Mouse (Mus musculus) heart, embryonic 12.5 days (tissue): ENCODE results near the gene Tor1b. TPM values are rescaled to one million over a fixed set of nuclear protein-coding genes. Genes with fewer than 3 reads are reported as not detected.
"Not testable (repeated sequence)": the region's sequence is repeated elsewhere in the genome, so short reads cannot be mapped to it uniquely, and the experiment has no call there.

Experiments
- ATAC-seq: fragments of 200-750 bp; cut with Nextera tagmentation; 2 replicates; pipeline ENCODE4 v1.8.0; 2017; ENCODE audit warnings: moderate TSS enrichment, moderate library complexity; ENCODE audit not compliant: insufficient number of reproducible peaks, low FRiP score
- H3K27ac ChIP-seq: fragments of 300-500 bp; sonication (generic); 2 replicates; pipeline ENCODE4 v1.5.1; 2016; ENCODE audit warnings: mild to moderate bottlenecking, moderate library complexity; ENCODE audit not compliant: poor library complexity, severe bottlenecking
- H3K27me3 ChIP-seq: fragments of 300-500 bp; sonication (generic); replicated peaks from 2 replicates; pipeline ENCODE4 v1.6.1; 2016; ENCODE audit warnings: mild to moderate bottlenecking, moderate library complexity
- H3K36me3 ChIP-seq: fragments of 300-500 bp; sonication (generic); 2 replicates; pipeline ENCODE4 v1.6.1; 2016; ENCODE audit warnings: mild to moderate bottlenecking, moderate library complexity
- H3K4me1 ChIP-seq: fragments of 300-500 bp; sonication (generic); replicated peaks from 2 replicates; pipeline ENCODE4 v1.6.1; 2016; ENCODE audit warnings: mild to moderate bottlenecking
- H3K4me2 ChIP-seq: fragments of 300-500 bp; sonication (generic); 2 replicates; pipeline ENCODE4 v1.6.1; 2016; ENCODE audit warnings: mild to moderate bottlenecking, moderate library complexity
- H3K4me3 ChIP-seq: fragments of 300-500 bp; sonication (generic); 2 replicates; pipeline ENCODE4 v1.5.1; 2016; ENCODE audit warnings: mild to moderate bottlenecking
- H3K9ac ChIP-seq: fragments of 300-500 bp; sonication (generic); 2 replicates; pipeline ENCODE4 v1.6.1; 2016; ENCODE audit warnings: mild to moderate bottlenecking, moderate library complexity
- H3K9me3 ChIP-seq: fragments of 300-500 bp; sonication (generic); replicated peaks from 2 replicates; pipeline ENCODE4 v1.6.1; 2016; ENCODE audit warnings: mild to moderate bottlenecking, moderate library complexity
- WGBS: fragments of 180-500 bp; shearing (Covaris S2); methylation state at CpG from one replicate; pipeline ENCODE4 v1.1.7; 2016; 5-methylcytosine and 5-hydroxymethylcytosine counted together
- polyA plus RNA-seq: library from polyadenylated mRNA; unstranded; fragments of >200 nt; fragmentation: Nextera tagmentation; extraction: Ambion mirVana; gene quantifications from 2 replicates; pipeline ENCODE4 v1.2.1, GENCODE M21; 2016

Gene Tor1b
- polyA plus RNA-seq, 1 experiment from 2014 or later, result 25.8 TPM

- Histone ChIP-seq H3K4me2 (no peak overlapping the region), H3K4me1 (peaks cover 15% of the 10 kb centered on the region), H3K9ac (no peak overlapping the region), H3K27ac (no peak overlapping the region), H3K36me3 (no peaks in the 10 kb centered on the region), H3K27me3 (no peaks in the 10 kb centered on the region), H3K9me3 (no peaks in the 10 kb centered on the region), H3K4me3 (no peak overlapping the region)
- no peak for ATAC-seq
- WGBS, result 71% methylated on average over 6 of the region's 6 CpGs
Observed at GRCm38 (mm10) chr2:30933032-30933431, 19.7 kb upstream of the Tor1b start.

DNA sequence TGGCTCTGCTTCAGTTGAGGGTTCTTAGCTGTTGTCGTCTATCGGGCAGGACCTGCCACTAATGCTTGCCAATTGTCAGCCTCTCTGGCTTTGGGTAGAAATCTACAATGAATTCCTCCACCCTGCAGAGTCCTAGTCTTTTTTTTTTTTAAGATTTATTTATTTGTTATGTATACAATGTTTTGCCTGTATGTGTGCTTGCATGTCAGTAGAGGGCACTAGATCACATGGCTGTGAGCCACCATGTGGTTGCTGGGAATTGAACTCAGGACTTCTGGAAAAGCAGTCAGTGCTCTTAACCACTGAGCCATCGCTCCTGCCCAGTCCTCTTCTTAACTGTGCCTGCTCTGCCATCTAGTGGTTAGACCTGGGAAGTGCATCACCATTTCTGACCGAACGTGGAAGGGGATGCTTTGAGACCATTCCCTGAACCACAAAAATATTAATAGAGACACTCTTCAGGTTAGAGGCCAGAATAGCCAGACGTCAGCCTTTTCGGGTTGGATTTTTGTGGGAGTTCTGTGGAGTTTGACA lies 18.8 kb upstream of the Tor1b start:
- no peak overlapping the region for H3K4me3 ChIP-seq
- H3K4me1 ChIP-seq, result peaks cover 10% of the 10 kb centered on the region
- no peak overlapping the region for H3K27ac ChIP-seq
- H3K36me3 ChIP-seq, result no peaks in the 10 kb centered on the region
- H3K9me3 ChIP-seq, result no peaks in the 10 kb centered on the region
- ATAC-seq, result no peak
- WGBS, result 18% methylated on average over 7 of the region's 7 CpGs
- no peaks in the 10 kb centered on the region for H3K27me3 ChIP-seq
- H3K4me2 ChIP-seq, result no peak overlapping the region
- no peak overlapping the region for H3K9ac ChIP-seq

DNA sequence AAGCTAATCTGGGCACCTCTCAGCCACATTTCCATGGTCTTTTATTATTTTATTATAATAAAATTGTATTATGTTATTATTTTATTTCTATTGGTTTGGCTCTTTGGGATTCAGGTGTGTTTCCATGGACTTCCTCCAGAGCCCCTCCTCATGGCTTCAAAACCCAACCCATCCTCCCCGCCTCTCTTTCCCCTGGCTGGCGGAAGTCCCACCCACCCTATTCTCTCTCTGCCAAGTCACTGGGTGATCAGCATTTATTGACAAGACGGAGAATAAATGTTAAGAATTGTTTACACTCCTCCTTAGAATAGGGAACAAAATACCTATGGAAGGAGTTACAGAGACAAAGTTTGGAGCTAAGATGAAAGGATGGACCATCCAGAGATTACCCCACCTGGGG lies 16.0 kb upstream of the Tor1b start:
- Histone ChIP-seq H3K36me3 (no peaks in the 10 kb centered on the region), H3K9me3 (no peaks in the 10 kb centered on the region), H3K9ac (no peak overlapping the region), H3K4me1 (no peaks in the 10 kb centered on the region), H3K27ac (no peak overlapping the region), H3K4me2 (no peak overlapping the region), H3K4me3 (no peak overlapping the region), H3K27me3 (no peaks in the 10 kb centered on the region)
- WGBS, result 74% methylated on average over 3 of the region's 3 CpGs
- no peak for ATAC-seq

DNA sequence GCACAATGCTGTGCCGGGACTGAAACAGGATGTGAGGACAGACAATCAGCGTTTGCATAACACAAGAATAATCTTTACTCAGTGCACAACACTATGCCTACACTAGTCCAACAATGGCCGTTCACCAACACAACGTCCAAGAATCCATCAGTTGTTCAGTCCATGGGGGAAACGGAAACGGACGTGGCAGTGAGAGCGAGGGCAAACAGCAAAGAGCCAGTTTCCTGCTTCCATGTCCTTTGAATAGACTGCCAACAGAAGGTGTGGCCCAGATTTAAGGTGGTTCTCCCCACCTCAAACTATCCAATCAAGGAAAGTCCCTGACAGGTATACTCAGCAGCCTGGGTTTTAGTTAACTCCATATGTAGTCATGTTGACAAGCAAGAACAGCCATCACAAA lies 15.0 kb upstream of the Tor1b start:
- H3K9me3 ChIP-seq, result no peaks in the 10 kb centered on the region
- no peak for ATAC-seq
- H3K4me2 ChIP-seq, result no peak overlapping the region
- WGBS, result 65% methylated on average over 8 of the region's 8 CpGs
- no peaks in the 10 kb centered on the region for H3K36me3 ChIP-seq
- H3K27me3 ChIP-seq, result no peaks in the 10 kb centered on the region
- no peak overlapping the region for H3K9ac ChIP-seq
- H3K27ac ChIP-seq, result no peak overlapping the region
- H3K4me3 ChIP-seq, result no peak overlapping the region
- 0 out of 2 replicates have a peak, but pooled peaks cover 3% of the 10 kb centered on the region for H3K4me1 ChIP-seq

DNA sequence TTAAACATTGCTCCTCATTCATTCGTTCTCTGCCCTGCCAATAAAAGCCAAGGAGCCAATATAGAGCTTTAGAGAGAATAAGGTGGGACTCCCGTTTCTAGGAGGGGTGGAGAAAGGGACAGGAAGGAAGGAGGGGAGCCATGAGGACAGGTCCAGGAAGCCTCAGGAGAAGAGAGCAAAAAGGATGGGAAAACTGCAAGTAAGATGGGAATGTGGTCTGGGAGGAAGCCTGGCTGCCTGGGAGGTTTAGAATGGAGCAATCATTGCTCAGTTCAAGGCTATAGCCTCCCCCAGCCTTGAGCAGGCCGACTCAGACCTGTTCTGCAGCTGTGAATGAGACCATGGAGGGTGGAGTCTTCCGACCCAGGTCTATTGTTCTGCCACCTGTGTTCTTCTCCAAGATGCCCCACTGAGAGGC lies 14.2 kb upstream of the Tor1b start:
- H3K4me2 ChIP-seq, result no peak overlapping the region
- WGBS, result 44% methylated on average over 4 of the region's 4 CpGs

DNA sequence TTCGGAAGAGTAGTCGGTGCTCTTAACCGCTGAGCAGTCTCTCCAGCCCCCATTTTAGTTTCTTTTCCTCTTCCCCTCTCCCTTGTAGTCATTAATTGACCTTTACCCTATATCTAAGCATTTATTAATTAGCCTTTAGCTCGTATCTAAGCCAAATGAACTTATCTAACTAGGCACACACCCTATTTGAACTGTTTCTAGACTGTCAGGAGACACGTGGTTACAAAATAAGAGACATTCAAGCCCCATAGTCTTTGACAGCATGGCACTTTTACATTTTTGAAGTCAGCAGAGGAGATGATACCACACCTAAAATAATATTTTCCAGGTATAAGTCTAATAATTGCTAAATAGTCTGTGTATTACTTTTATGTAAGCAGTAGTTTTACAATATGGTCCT lies 11.2 kb upstream of the Tor1b start:
- Histone ChIP-seq H3K27me3 (no peaks in the 10 kb centered on the region), H3K4me3 (no peak overlapping the region), H3K9me3 (no peaks in the 10 kb centered on the region), H3K9ac (no peak overlapping the region), H3K4me1 (0 out of 2 replicates have a peak, but pooled peaks cover 3% of the 10 kb centered on the region), H3K36me3 (no peaks in the 10 kb centered on the region), H3K27ac (no peak overlapping the region), H3K4me2 (no peak overlapping the region)
- WGBS, result 86% methylated on average over 5 of the region's 5 CpGs
- ATAC-seq, result no peak

More for the DNA sequence above, 14.2 kb upstream of the Tor1b start:
- Histone ChIP-seq H3K27me3 (no peaks in the 10 kb centered on the region), H3K36me3 (no peaks in the 10 kb centered on the region), H3K4me3 (no peak overlapping the region), H3K9ac (no peak overlapping the region), H3K9me3 (no peaks in the 10 kb centered on the region), H3K4me1 (0 out of 2 replicates have a peak, but pooled peaks cover 3% of the 10 kb centered on the region), H3K27ac (no peak overlapping the region)
- ATAC-seq, result no peak

DNA sequence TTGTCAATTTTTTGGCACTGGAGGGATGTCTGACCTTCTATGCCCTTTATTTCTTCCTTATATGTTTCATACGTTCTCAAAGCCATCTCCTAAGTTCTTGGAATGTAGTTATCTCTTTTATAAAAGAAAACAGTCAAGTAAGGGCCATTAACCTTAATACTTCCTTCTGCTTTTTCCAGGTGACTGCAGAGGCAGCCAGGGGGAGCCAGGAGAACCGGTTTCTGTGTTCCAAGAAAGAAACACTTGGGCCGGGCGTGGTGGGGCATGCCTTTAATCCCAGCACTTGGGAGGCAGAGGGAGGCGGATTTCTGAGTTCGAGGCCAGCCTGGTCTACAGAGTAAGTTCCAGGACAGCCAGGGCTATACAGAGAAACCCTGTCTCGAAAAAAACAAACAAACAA lies 10.6 kb upstream of the Tor1b start:
- not testable (repeated sequence) for H3K4me1 ChIP-seq, H3K36me3 ChIP-seq, H3K27me3 ChIP-seq, H3K27ac ChIP-seq, ATAC-seq, H3K9ac ChIP-seq, H3K4me2 ChIP-seq, H3K4me3 ChIP-seq, H3K9me3 ChIP-seq
- WGBS, result 51% methylated on average over 7 of the region's 7 CpGs

DNA sequence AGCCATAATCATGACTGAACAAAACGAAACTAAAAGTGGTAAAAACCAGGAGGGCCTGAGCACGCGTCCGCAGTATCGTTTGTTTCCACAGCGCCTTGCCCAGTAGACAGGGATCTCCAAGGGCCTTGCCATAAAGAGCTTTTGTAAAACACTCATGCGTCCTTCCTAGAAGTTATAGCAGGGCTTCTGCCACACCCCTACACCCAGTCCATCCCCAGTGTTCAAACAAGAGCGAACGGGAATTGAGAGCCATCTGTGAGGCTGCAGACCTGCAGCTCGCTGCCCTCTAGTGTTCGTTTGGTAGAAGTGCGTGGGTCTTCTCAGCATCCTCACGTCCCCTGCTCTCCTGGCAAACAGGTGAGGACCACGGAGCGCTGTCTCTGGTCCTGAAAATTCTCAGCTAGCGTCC lies 10.2 kb upstream of the Tor1b start:
- H3K4me2 ChIP-seq, result peak overlapping the region; percentile 64
- WGBS, result 28% methylated on average over 16 of the region's 16 CpGs
- H3K36me3 ChIP-seq, result no peaks in the 10 kb centered on the region
- 0 out of 2 replicates have a peak, but pooled peaks cover 5% of the 10 kb centered on the region for H3K27me3 ChIP-seq
- no peaks in the 10 kb centered on the region for H3K9me3 ChIP-seq
- H3K9ac ChIP-seq, result no peak overlapping the region
- no peak overlapping the region for H3K27ac ChIP-seq
- peak overlapping the region; percentile 38 for H3K4me3 ChIP-seq
- H3K4me1 ChIP-seq, result 0 out of 2 replicates have a peak, but pooled peaks cover 3% of the 10 kb centered on the region
- peak; percentile 63; the same call in 1 of the 2 replicates for ATAC-seq

- H3K4me1 ChIP-seq, result peaks cover 27% of the 10 kb centered on the region
- WGBS, result 28% methylated on average over 5 of the region's 5 CpGs
- H3K9ac ChIP-seq, result no peak overlapping the region; the same call in 1 of the 2 replicates
- peak overlapping the region; percentile 84; the same call in 1 of the 2 replicates for H3K27ac ChIP-seq
- peak overlapping the region; percentile 90 for H3K4me2 ChIP-seq
- H3K36me3 ChIP-seq, result peaks cover 27% of the 10 kb centered on the region
- peak overlapping the region; percentile 92 for H3K4me3 ChIP-seq
- 0 out of 2 replicates have a peak, but pooled peaks have one; percentile 15 for ATAC-seq
- H3K9me3 ChIP-seq, result no peaks in the 10 kb centered on the region
- H3K27me3 ChIP-seq, result peaks cover 9% of the 10 kb centered on the region; the same call in 1 of the 2 replicates
Observed at GRCm38 (mm10) chr2:30952457-30952823, 319 bp upstream of the Tor1b start.

GRCm38 (mm10) chr2:30954797-30955196 lies 2.0 kb downstream of the Tor1b start:
- Histone ChIP-seq H3K27me3 (peaks cover 3% of the 10 kb centered on the region; the same call in 1 of the 2 replicates), H3K4me3 (no peak overlapping the region), H3K9me3 (no peaks in the 10 kb centered on the region), H3K4me2 (peak overlapping the region; percentile 90), H3K4me1 (peaks cover 27% of the 10 kb centered on the region), H3K27ac (no peak overlapping the region), H3K9ac (0 out of 2 replicates have a peak overlapping the region, but pooled peaks have one; percentile 88), H3K36me3 (peaks cover 50% of the 10 kb centered on the region)
- 64% methylated on average over 6 of the region's 6 CpGs for WGBS
- ATAC-seq, result no peak

DNA sequence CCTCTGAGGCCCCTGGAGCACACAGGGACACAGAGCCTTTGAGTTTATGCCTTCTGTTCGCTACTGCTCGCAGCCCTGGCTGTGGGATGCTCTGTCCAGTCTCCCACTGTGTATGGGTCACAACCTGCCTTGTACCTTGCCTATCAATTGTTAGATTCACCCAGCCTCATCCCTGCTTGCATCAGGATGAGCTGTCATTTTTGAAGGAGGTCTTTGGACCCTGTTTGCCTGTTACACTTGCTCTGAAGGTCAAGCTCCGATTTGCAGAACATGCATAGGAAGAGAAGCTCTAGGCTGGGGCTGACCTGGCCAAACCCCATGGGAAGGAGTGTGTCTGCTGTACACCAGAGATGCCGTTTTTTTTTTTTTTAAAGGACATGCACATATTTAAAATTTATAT lies 4.8 kb downstream of the Tor1b start:
- H3K9ac ChIP-seq, result no peak overlapping the region
- no peak for ATAC-seq
- WGBS, result 81% methylated on average over 4 of the region's 4 CpGs
- H3K4me2 ChIP-seq, result no peak overlapping the region
- no peak overlapping the region for H3K27ac ChIP-seq
- H3K4me1 ChIP-seq, result peaks cover 24% of the 10 kb centered on the region
- H3K4me3 ChIP-seq, result no peak overlapping the region
- H3K9me3 ChIP-seq, result no peaks in the 10 kb centered on the region
- no peaks in the 10 kb centered on the region for H3K27me3 ChIP-seq
- peaks cover 77% of the 10 kb centered on the region for H3K36me3 ChIP-seq

DNA sequence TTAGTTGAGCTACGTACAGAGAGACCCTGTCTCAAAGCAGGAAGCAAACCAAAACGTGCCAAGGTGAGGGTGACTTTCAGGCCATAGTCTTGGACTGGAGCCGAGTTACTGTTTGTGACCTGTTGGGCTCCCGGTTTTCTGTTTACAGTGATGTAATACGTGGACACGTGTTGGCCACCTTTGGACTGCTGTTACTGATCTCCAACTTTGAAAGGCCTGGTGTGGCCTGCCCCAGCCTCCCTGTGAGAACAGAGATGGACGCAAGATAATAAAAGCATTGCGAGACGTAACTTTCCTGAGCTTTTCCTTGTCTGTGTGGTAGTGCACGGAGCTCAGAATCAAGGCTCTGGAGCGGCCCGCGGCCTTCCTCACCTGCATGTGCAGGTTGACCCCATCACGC lies 6.0 kb downstream of the Tor1b start:
- no peak overlapping the region for H3K4me2 ChIP-seq
- H3K27ac ChIP-seq, result no peak overlapping the region
- WGBS, result 87% methylated on average over 14 of the region's 14 CpGs
- H3K9me3 ChIP-seq, result no peaks in the 10 kb centered on the region
- no peak for ATAC-seq
- peaks cover 20% of the 10 kb centered on the region for H3K4me1 ChIP-seq
- H3K9ac ChIP-seq, result no peak overlapping the region
- peaks cover 89% of the 10 kb centered on the region for H3K36me3 ChIP-seq
- H3K4me3 ChIP-seq, result no peak overlapping the region
- H3K27me3 ChIP-seq, result no peaks in the 10 kb centered on the region
